Mouse (Mus musculus) hindbrain, postnatal 0 days (tissue): Measurements from ENCODE around the gene Myh14. TPM values are rescaled to one million over a fixed set of nuclear protein-coding genes. Genes with fewer than 3 reads are reported as not detected.

Experiments
- ATAC-seq: fragments of 200-750 bp; cut with Nextera tagmentation; 2 replicates; pipeline ENCODE4 v1.8.0; 2017; ENCODE audit warnings: mild to moderate bottlenecking, moderate TSS enrichment, moderate library complexity
- DNase-seq: peaks from one replicate; pipeline ENCODE4 v3.0.0-alpha.2; 2015; ENCODE audit warnings: low spot score
- H3K27ac ChIP-seq: fragments of 300-500 bp; sonication (generic); 2 replicates; pipeline ENCODE4 v1.5.1; 2014; ENCODE audit warnings: mild to moderate bottlenecking
- H3K27me3 ChIP-seq: fragments of 300-500 bp; sonication (generic); 2 replicates; pipeline ENCODE4 v1.6.1; 2014; ENCODE audit warnings: low read length, mixed read lengths; ENCODE audit not compliant: insufficient read depth
- H3K36me3 ChIP-seq: fragments of 300-500 bp; sonication (generic); 2 replicates; pipeline ENCODE4 v1.6.1; 2014; ENCODE audit warnings: low read length, mixed read lengths; ENCODE audit not compliant: insufficient read depth
- H3K4me1 ChIP-seq: fragments of 300-500 bp; sonication (generic); 2 replicates; pipeline ENCODE4 v1.6.1; 2014; ENCODE audit warnings: antibody characterized with exemption, low read length, mixed read lengths; ENCODE audit not compliant: insufficient read depth
- H3K4me2 ChIP-seq: fragments of 300-500 bp; sonication (generic); 2 replicates; pipeline ENCODE4 v1.6.1; 2014; ENCODE audit warnings: low read depth, mild to moderate bottlenecking, low read length, moderate library complexity, mixed read lengths
- H3K4me3 ChIP-seq: fragments of 300-500 bp; sonication (generic); 2 replicates; pipeline ENCODE4 v1.5.1; 2014; ENCODE audit warnings: low read length
- H3K9ac ChIP-seq: fragments of 300-500 bp; sonication (generic); replicated peaks from 2 replicates; pipeline ENCODE4 v1.6.1; 2014; ENCODE audit warnings: mild to moderate bottlenecking, low read length, moderate library complexity, mixed read lengths
- H3K9me3 ChIP-seq: fragments of 300-500 bp; sonication (generic); 2 replicates; pipeline ENCODE4 v1.6.1; 2016; ENCODE audit warnings: low read length, mixed read lengths
- CTCF ChIP-seq: IDR thresholded peaks from 2 replicates; pipeline ENCODE4 v1.5.1; 2016; ENCODE audit warnings: antibody characterized with exemption, control low read depth, low read depth
- WGBS: fragments of 180-500 bp; shearing (Covaris S2); extraction: QIAGEN DNeasy Blood & Tissue Kit; methylation state at CpG from one replicate; pipeline ENCODE4 v1.1.7; 2014; 5-methylcytosine and 5-hydroxymethylcytosine counted together
- polyA plus RNA-seq: library from polyadenylated mRNA; unstranded; fragments of >200 nt; fragmentation: Nextera tagmentation; extraction: Ambion mirVana; gene quantifications from 2 replicates; pipeline ENCODE4 v1.2.1, GENCODE M21; 2015
- total RNA-seq: library from RNA; depleted of rRNA; stranded (reverse); fragments of >200 nt; gene quantifications from 2 replicates; pipeline ENCODE4 v1.2.3, GENCODE M21; 2014

Gene Myh14
- total and polyA plus RNA-seq, 2 experiments from 2014 or later: 9.3 to 9.7 TPM

DNA sequence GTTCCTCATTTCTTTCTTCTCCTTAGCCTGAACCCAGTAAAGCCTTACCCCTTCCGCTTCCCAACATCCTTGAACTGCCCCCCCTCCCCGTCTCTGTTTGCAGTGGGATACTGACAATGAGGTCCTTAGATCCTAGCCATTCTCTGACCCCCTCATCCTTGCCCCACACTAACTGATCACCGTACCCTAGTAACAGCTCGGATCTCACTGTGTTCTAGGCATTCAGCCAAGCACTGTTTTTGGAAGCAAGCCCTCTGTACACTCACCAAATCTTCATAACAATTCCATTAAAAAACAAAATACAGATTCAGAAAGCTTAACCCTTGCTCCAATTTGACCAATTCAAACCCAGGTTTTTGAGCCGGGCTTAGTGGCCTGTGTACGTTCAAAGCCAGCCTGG lies 76.4 kb downstream of the Myh14 start:
- no peaks in the 10 kb centered on the region for H3K27me3 ChIP-seq
- DNase-seq: peak; percentile 78
- peak overlapping the region; percentile 87 for H3K27ac ChIP-seq
- peak overlapping the region; percentile 53 for H3K9ac ChIP-seq
- no peak for TF ChIP-seq CTCF
- no peaks in the 10 kb centered on the region for H3K9me3 ChIP-seq
- WGBS: 25% methylated on average over 6 of the region's 6 CpGs
- peak; percentile 1; the same call in 1 of the 2 replicates for ATAC-seq
- H3K4me1 ChIP-seq: peaks cover 31% of the 10 kb centered on the region
- peak overlapping the region; percentile 89 for H3K4me2 ChIP-seq
- H3K36me3 ChIP-seq: no peaks in the 10 kb centered on the region; the same call in 1 of the 2 replicates
- H3K4me3 ChIP-seq: peak overlapping the region; percentile 73

DNA sequence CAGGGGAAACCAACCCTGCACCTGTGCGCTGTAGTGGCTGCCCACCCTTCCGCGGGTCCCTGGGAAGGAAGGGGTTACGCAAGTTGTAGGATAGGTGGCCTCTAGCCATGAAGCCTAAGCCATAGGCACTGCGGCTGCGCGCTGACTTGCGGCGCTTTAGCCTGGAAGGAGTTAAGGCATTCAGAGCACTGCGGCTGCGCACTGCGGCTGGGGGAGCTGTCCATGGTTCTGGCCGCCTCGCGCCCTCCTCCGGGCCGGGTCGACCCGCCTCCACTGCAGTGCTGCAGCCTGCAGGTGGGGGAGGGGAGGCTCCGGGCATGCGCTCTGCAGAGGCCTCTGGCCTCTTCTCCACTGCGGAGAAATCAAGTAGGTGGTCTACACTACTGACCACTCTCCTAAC lies 76.9 kb downstream of the Myh14 start:
- Histone ChIP-seq H3K4me1 (peaks cover 31% of the 10 kb centered on the region), H3K27me3 (no peaks in the 10 kb centered on the region), H3K27ac (peak overlapping the region; percentile 87), H3K4me2 (peak overlapping the region; percentile 89), H3K9ac (peak overlapping the region; percentile 53), H3K9me3 (no peaks in the 10 kb centered on the region), H3K36me3 (no peaks in the 10 kb centered on the region; the same call in 1 of the 2 replicates), H3K4me3 (peak overlapping the region; percentile 73)
- peak; percentile 34 for TF ChIP-seq CTCF
- DNase-seq: peak; percentile 97
- peak; percentile 76 for ATAC-seq
- WGBS: under 1% methylated on average over 22 of the region's 22 CpGs

GRCm38 (mm10) chr7:44593051-44593450 lies 77.6 kb downstream of the Myh14 start:
- DNase-seq (no peak), ATAC-seq (no peak)
- 2% methylated on average over 14 of the region's 15 CpGs for WGBS
- H3K27me3 ChIP-seq: no peaks in the 10 kb centered on the region
- no peak for TF ChIP-seq CTCF
- H3K4me2 ChIP-seq: peak overlapping the region; percentile 89
- H3K36me3 ChIP-seq: no peaks in the 10 kb centered on the region; the same call in 1 of the 2 replicates
- H3K4me3 ChIP-seq: peak overlapping the region; percentile 73
- H3K9ac ChIP-seq: peak overlapping the region; percentile 53
- peaks cover 35% of the 10 kb centered on the region for H3K4me1 ChIP-seq
- no peak overlapping the region for H3K27ac ChIP-seq
- no peaks in the 10 kb centered on the region for H3K9me3 ChIP-seq

DNA sequence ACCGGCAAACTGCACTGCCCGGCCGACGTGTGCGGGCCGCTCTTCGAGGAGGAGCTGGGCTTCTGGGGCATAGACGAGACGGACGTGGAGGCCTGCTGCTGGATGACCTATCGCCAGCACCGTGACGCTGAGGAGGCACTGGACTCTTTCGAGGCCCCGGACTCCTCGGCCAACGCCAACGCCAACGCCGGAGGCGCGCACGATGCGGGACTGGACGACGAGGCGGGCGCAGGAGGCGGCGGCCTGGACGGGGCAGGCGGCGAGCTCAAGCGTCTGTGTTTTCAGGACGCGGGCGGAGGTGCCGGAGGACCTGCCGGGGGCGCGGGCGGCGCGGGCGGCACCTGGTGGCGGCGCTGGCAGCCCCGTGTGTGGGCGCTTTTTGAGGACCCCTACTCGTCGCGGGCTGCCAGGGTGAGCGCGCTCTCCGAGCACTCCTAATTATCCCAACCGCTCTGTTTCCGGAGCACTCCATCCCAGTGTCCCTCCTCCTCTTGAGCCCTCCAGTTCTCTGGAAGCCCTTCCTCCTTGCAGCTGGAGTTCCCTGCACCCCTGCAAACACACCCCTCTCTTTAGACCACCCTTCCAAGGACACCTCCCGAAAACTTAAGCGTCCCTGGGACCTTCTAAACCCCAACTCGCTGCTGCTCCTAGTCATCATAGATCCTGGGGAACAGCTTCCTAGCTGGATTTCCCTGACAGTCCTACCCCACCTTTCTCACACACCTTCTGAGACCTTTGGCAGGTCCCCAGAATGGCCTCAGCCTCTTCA lies 79.1 kb downstream of the Myh14 start:
- DNase-seq (no peak), ATAC-seq (no peak)
- Histone ChIP-seq H3K27ac (peak overlapping the region; percentile 77; the same call in 1 of the 2 replicates), H3K9ac (peak overlapping the region; percentile 75), H3K4me3 (peak overlapping the region; percentile 73), H3K4me2 (peak overlapping the region; percentile 89), H3K27me3 (no peaks in the 10 kb centered on the region), H3K36me3 (no peaks in the 10 kb centered on the region; the same call in 1 of the 2 replicates), H3K9me3 (no peaks in the 10 kb centered on the region), H3K4me1 (peaks cover 45% of the 10 kb centered on the region)
- TF ChIP-seq CTCF: no peak
- under 1% methylated on average over 60 of the region's 60 CpGs for WGBS

DNA sequence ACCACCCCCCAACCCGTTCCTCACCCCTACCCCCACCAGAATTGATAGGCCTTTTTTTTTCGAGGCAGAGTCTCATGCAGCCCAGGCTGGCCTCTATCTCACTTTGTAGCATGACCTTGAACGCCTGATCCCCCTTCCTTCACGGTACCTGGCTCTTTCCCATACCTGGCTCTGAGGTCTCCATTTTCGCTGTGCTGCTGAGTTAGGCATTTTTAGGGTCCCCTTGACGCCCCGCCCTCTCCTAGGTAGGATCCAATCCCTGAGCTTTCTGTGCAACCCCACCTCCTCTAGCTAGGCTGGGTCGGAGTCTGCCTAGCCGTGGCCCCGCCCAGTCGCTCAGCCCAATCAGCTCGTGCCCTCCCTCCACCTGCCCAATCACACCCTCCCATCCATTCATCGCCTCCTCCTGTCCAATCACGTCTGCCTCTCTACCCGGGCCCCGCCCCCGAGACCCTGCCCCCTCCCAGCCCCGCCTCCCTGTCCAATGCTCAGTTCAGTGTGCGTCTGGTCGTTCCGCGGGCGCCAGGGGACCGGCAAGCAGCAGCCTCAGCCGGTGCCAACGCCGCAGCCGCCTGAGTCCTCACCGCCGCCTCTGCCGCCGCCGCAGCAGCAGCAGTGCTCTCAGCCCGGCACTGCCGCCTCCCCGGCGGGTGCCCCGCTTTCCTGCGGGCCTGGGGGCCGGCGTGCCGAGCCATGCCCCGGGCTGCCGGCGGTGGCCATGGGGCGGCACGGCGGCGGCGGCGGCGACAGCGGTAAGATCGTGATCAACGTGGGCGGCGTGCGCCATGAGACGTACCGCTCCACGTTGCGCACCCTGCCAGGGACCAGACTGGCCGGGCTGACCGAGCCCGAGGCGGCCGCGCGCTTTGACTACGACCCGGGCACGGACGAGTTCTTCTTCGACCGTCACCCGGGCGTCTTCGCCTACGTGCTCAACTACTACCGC lies 80.0 kb downstream of the Myh14 start, which contains the start of gene Kcnc3:
Kcnc3 (plus strand) TSS at position 263 of the 946 bp plus-strand sequence.
- Histone ChIP-seq H3K36me3 (no peaks in the 10 kb centered on the region; the same call in 1 of the 2 replicates), H3K4me1 (peaks cover 45% of the 10 kb centered on the region), H3K4me2 (peak within 1 kb of the TSS; percentile 89), H3K9ac (peak within 1 kb of the TSS; percentile 75), H3K4me3 (peak within 1 kb of the TSS; percentile 73), H3K9me3 (no peaks in the 10 kb centered on the region), H3K27ac (peak within 1 kb of the TSS; percentile 77), H3K27me3 (no peaks in the 10 kb centered on the region)
- DNase-seq (peak; percentile 97), ATAC-seq (peak; percentile 94)
- WGBS: under 1% methylated on average over 61 of the region's 80 CpGs
- TF ChIP-seq CTCF: no peak

GRCm38 (mm10) chr7:44589946-44590345 lies 80.7 kb downstream of the Myh14 start:
- ATAC-seq (no peak), DNase-seq (peak; percentile 56)
- Histone ChIP-seq H3K4me1 (peaks cover 43% of the 10 kb centered on the region), H3K27me3 (no peaks in the 10 kb centered on the region), H3K4me2 (peak overlapping the region; percentile 89), H3K36me3 (no peaks in the 10 kb centered on the region), H3K9me3 (no peaks in the 10 kb centered on the region), H3K9ac (peak overlapping the region; percentile 53; the same call in 1 of the 2 replicates), H3K4me3 (peak overlapping the region; percentile 73), H3K27ac (peak overlapping the region; percentile 54; the same call in 1 of the 2 replicates)
- TF ChIP-seq CTCF: no peak
- 4% methylated on average over 13 of the region's 13 CpGs for whole genome bisulfite sequencing
